Mouse (Mus musculus): ENCODE data around the gene Chrne.
"Not testable (repeated sequence)": the region's sequence is repeated elsewhere in the genome, so short reads cannot be mapped to it uniquely, and the experiment has no call there.

The Chrne gene

GRCm38 (mm10) chr11:70580921-70581320 is 38.1 kb downstream of the Chrne start:
- DNase-seq, result peak in 1 of 2 experiments; percentile 14

GRCm38 (mm10) chr11:70580358-70580720 is 38.7 kb downstream of the Chrne start:
- DNase-seq, result no peak

GRCm38 (mm10) chr11:70579710-70580357 is 39.2 kb downstream of the Chrne start:
- peak; percentile 19 to 30 for DNase-seq

GRCm38 (mm10) chr11:70578962-70579361 is 40.1 kb downstream of the Chrne start:
- DNase-seq, result no peak

- DNase-seq, result no peak
These were observed 41.8 kb downstream of the Chrne start for GRCm38 (mm10) chr11:70577201-70577600.

GRCm38 (mm10) chr11:70573872-70574271 is 45.1 kb downstream of the Chrne start:
- no peak for DNase-seq

- DNase-seq, result no peak
These were observed 46.6 kb downstream of the Chrne start for GRCm38 (mm10) chr11:70572348-70572902.

- no peak for DNase-seq
These were observed 47.4 kb downstream of the Chrne start for GRCm38 (mm10) chr11:70571641-70572040.

GRCm38 (mm10) chr11:70570614-70571013 is 48.4 kb downstream of the Chrne start:
- DNase-seq, result not testable (repeated sequence)

GRCm38 (mm10) chr11:70566586-70566985 is 52.4 kb downstream of the Chrne start:
- no peak for DNase-seq

Measured in thymus, postnatal 36 days (tissue).